ENCODE assay signal across 31 mouse cellular contexts in the genomic region with DNA sequence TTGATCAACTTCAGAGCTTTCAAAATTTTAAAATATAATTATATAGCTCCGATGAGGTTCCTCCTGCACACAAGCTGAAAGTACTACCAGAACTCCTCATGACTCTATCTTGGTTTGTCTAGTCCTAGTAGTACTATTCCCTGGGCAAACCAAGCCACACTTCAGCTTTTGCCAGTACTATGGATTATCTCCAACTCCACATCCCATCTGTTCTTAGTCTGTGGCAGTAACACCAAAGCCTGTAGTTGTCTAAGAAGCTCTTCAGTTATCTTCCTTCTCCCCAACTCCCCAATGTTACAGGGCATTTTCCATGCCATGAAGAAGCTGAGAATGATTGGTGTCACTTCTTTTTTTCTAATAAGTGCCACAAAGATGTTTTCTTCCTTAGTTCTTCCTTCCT.
"Had no signal": no experiment of that assay in that cellular context is flagged by ENCODE, and none has a peak within 500 bp of the region (broad histone marks: within the 10 kb centered on the region; RNA-seq: fewer than 3 reads in every experiment).

No protein-coding gene starts in this region.

- H3K27me3 ChIP-seq: limb, embryonic 12.5 days; limb, embryonic 13.5 days; limb, embryonic 15.5 days; liver, embryonic 12.5 days; liver, embryonic 13.5 days; liver, embryonic 15.5 days; lung, embryonic 15.5 days; megakaryocyte, embryonic 14.5 days; midbrain, embryonic 12.5 days; midbrain, embryonic 13.5 days; neural tube, embryonic 12.5 days had no signal

- H3K4me2 ChIP-seq: limb, embryonic 12.5 days; limb, embryonic 13.5 days; limb, embryonic 15.5 days; liver, embryonic 11.5 days; liver, embryonic 12.5 days; liver, embryonic 13.5 days; liver, embryonic 15.5 days; lung, embryonic 14.5 days; lung, embryonic 15.5 days; midbrain, embryonic 12.5 days; midbrain, embryonic 13.5 days; neural tube, embryonic 12.5 days had no signal

- ATAC-seq: liver, embryonic 12.5 days; liver, postnatal 0 days; lung, postnatal 0 days; midbrain, embryonic 13.5 days; midbrain, embryonic 16.5 days had no signal

- DNase-seq: left cerebral cortex, postnatal 4 days; liver; liver, embryonic 13.5 days; liver, postnatal 0 days; lung, adult 18-20 months; lung, adult 2 months; lung, embryonic 14.5 days; lung, postnatal 10 days; lung, postnatal 14 days; lung, postnatal 36 days; lung, postnatal 4 days; midbrain, embryonic 14.5 days had no signal

- H3K9me3 ChIP-seq: limb, embryonic 10.5 days; limb, embryonic 12.5 days; limb, embryonic 13.5 days; limb, embryonic 15.5 days; liver, embryonic 12.5 days; liver, embryonic 13.5 days; liver, embryonic 15.5 days; lung, embryonic 15.5 days; midbrain, embryonic 10.5 days; midbrain, embryonic 12.5 days; midbrain, embryonic 13.5 days; neural tube, embryonic 12.5 days had no signal

- H3K4me1 ChIP-seq: limb, embryonic 10.5 days; limb, embryonic 12.5 days; limb, embryonic 13.5 days; limb, embryonic 15.5 days; liver, embryonic 12.5 days; liver, embryonic 13.5 days; liver, embryonic 15.5 days; lung, embryonic 15.5 days; megakaryocyte, embryonic 14.5 days; midbrain, embryonic 10.5 days; midbrain, embryonic 12.5 days; midbrain, embryonic 13.5 days; neural tube, embryonic 12.5 days had no signal

- H3K27ac ChIP-seq: left cerebral cortex, adult 2 months; limb, embryonic 10.5 days; limb, embryonic 12.5 days; limb, embryonic 13.5 days; limb, embryonic 15.5 days; liver, embryonic 12.5 days; liver, embryonic 13.5 days; liver, embryonic 14.5 days; liver, embryonic 15.5 days; lung, embryonic 15.5 days; macrophage; midbrain, embryonic 10.5 days; midbrain, embryonic 12.5 days; midbrain, embryonic 13.5 days; neural tube, embryonic 12.5 days had no signal

- H3K9ac ChIP-seq: limb, embryonic 12.5 days; limb, embryonic 13.5 days; limb, embryonic 15.5 days; liver, embryonic 12.5 days; liver, embryonic 13.5 days; liver, embryonic 14.5 days; liver, embryonic 15.5 days; liver, postnatal 0 days; lung, embryonic 14.5 days; lung, embryonic 15.5 days; midbrain, embryonic 12.5 days; midbrain, embryonic 13.5 days; neural tube, embryonic 12.5 days had no signal

- H3K36me3 ChIP-seq: limb, embryonic 10.5 days; limb, embryonic 12.5 days; limb, embryonic 13.5 days; limb, embryonic 15.5 days; liver, embryonic 12.5 days; liver, embryonic 13.5 days; liver, embryonic 15.5 days; lung, embryonic 15.5 days; midbrain, embryonic 10.5 days; midbrain, embryonic 12.5 days; midbrain, embryonic 13.5 days; neural tube, embryonic 12.5 days had no signal

- H3K4me3 ChIP-seq: left cerebral cortex, adult 2 months; limb, embryonic 10.5 days; limb, embryonic 12.5 days; limb, embryonic 13.5 days; limb, embryonic 15.5 days; liver, embryonic 12.5 days; liver, embryonic 13.5 days; liver, embryonic 15.5 days; lung, embryonic 15.5 days; megakaryocyte, embryonic 14.5 days; midbrain, embryonic 10.5 days; midbrain, embryonic 12.5 days; midbrain, embryonic 13.5 days; myocyte; neural tube, embryonic 12.5 days had no signal
